Mouse (Mus musculus) CH12.LX (cell line): ENCODE measurements around the gene Nob1. TPM values are rescaled to one million over a fixed set of nuclear protein-coding genes. Genes with fewer than 3 reads are reported as not detected.

Experiments
- DNase-seq: peaks from one replicate; pipeline ENCODE4 v3.0.0-alpha.2; 2013; ENCODE audit errors: extremely low read depth
- H3K27ac ChIP-seq: 2 replicates; pipeline ENCODE4 v1.5.1; 2012; ENCODE audit warnings: low read depth, mild to moderate bottlenecking, control low read depth, moderate library complexity; ENCODE audit not compliant: insufficient read depth
- H3K27me3 ChIP-seq: replicated peaks from 2 replicates; pipeline ENCODE3; 2012; ENCODE audit warnings: inconsistent platforms
- H3K36me3 ChIP-seq, 2 experiments: replicated peaks in 1 of 2; 2 replicates each; pipeline versions ENCODE3 to v1.6.1; 2012; ENCODE audit warnings: inconsistent platforms in 1 of 2, low read length in 1 of 2, mild to moderate bottlenecking in 1 of 2, mixed read lengths in 1 of 2, moderate library complexity in 1 of 2; ENCODE audit not compliant: control insufficient read depth in 1 of 2, insufficient read depth in 1 of 2
- H3K4me1 ChIP-seq, 2 experiments: 2 replicates each; pipeline ENCODE4 v1.6.1; 2012; ENCODE audit warnings: inconsistent platforms in 1 of 2, moderate library complexity in 1 of 2; ENCODE audit not compliant: insufficient read depth in 2 of 2, control insufficient read depth in 1 of 2
- H3K4me2 ChIP-seq: 2 replicates; pipeline ENCODE4 v1.6.1; 2012; ENCODE audit warnings: low read depth, mild to moderate bottlenecking, control low read depth; ENCODE audit not compliant: poor library complexity, insufficient read depth, severe bottlenecking
- H3K4me3 ChIP-seq, 3 experiments: fragments of 150-350 bp in 1 of 3; sonication (generic) in 1 of 3; replicated peaks in 1 of 3; 2 replicates each; pipeline versions ENCODE3 to v1.5.1; 2011 to 2012; ENCODE audit warnings: low read depth in 2 of 3, low read length in 2 of 3, mild to moderate bottlenecking in 2 of 3, moderate library complexity in 2 of 3, control low read depth in 1 of 3, improper control_type of control experiment in 1 of 3, inconsistent platforms in 1 of 3, mixed read lengths in 1 of 3; ENCODE audit not compliant: poor library complexity in 1 of 3
- H3K79me2 ChIP-seq: replicated peaks from 2 replicates; pipeline ENCODE4 v1.6.1; 2012; ENCODE audit warnings: mild to moderate bottlenecking, moderate library complexity; ENCODE audit not compliant: control insufficient read depth, poor library complexity, insufficient read depth, severe bottlenecking; ENCODE audit errors: extremely low read depth
- H3K9ac ChIP-seq: 2 replicates; pipeline ENCODE4 v1.6.1; 2012; ENCODE audit warnings: low read depth, mild to moderate bottlenecking, control low read depth, moderate library complexity; ENCODE audit not compliant: insufficient read depth
- H3K9me3 ChIP-seq: replicated peaks from 2 replicates; pipeline ENCODE3; 2012; ENCODE audit warnings: low read length, inconsistent platforms, mixed read lengths
- CTCF ChIP-seq, 2 experiments: IDR thresholded peaks in 1 of 2; conservative IDR thresholded peaks in 1 of 2; 2 replicates each; pipeline ENCODE4 v1.5.1; 2011 to 2012; ENCODE audit warnings: low read depth in 2 of 2, low read length in 2 of 2, improper control_type of control experiment in 1 of 2, inconsistent platforms in 1 of 2, mild to moderate bottlenecking in 1 of 2, moderate library complexity in 1 of 2
- E2F4 ChIP-seq: IDR thresholded peaks from 2 replicates; pipeline ENCODE4 v1.6.1; 2011; ENCODE audit warnings: low read depth, low read length, improper control_type of control experiment; ENCODE audit not compliant: insufficient replicate concordance
- EP300 ChIP-seq: IDR thresholded peaks from 2 replicates; pipeline ENCODE4 v1.6.1; 2011; ENCODE audit warnings: low read length, improper control_type of control experiment
- ETS1 ChIP-seq: conservative IDR thresholded peaks from 2 replicates; pipeline ENCODE4 v1.6.1; 2012; ENCODE audit warnings: low read depth, mild to moderate bottlenecking, inconsistent platforms, low read length, improper control_type of control experiment, moderate library complexity
- HCFC1 ChIP-seq: IDR thresholded peaks from 2 replicates; pipeline ENCODE4 v1.6.1; 2012; ENCODE audit warnings: low read depth, mild to moderate bottlenecking, inconsistent platforms, low read length, improper control_type of control experiment
- IRF4 ChIP-seq: IDR thresholded peaks from 2 replicates; pipeline ENCODE4 v1.6.1; 2014; ENCODE audit warnings: low read depth, mild to moderate bottlenecking, inconsistent platforms, low read length, improper control_type of control experiment
- KAT2A ChIP-seq: IDR thresholded peaks from 2 replicates; pipeline ENCODE4 v1.6.1; 2012; ENCODE audit warnings: low read length, improper control_type of control experiment, inconsistent platforms; ENCODE audit not compliant: insufficient replicate concordance
- MAFK ChIP-seq: IDR thresholded peaks from 2 replicates; pipeline ENCODE4 v1.6.1; 2011; ENCODE audit warnings: low read length, improper control_type of control experiment; ENCODE audit not compliant: insufficient replicate concordance
- MAX ChIP-seq: IDR thresholded peaks from 2 replicates; pipeline ENCODE4 v1.6.1; 2011; ENCODE audit warnings: low read length, improper control_type of control experiment
- MAZ ChIP-seq: IDR thresholded peaks from 2 replicates; pipeline ENCODE4 v1.6.1; 2012; ENCODE audit warnings: low read depth, mild to moderate bottlenecking, inconsistent platforms, low read length, improper control_type of control experiment, moderate library complexity
- MEF2A ChIP-seq: IDR thresholded peaks from 2 replicates; pipeline ENCODE4 v1.6.1; 2014; ENCODE audit warnings: low read depth, mild to moderate bottlenecking, inconsistent platforms, low read length, improper control_type of control experiment, borderline replicate concordance
- MXI1 ChIP-seq: IDR thresholded peaks from 2 replicates; pipeline ENCODE4 v1.6.1; 2011; ENCODE audit warnings: mild to moderate bottlenecking, low read depth, low read length, improper control_type of control experiment
- MYC ChIP-seq: IDR thresholded peaks from 2 replicates; pipeline ENCODE4 v1.6.1; 2011; ENCODE audit warnings: low read depth, mild to moderate bottlenecking, improper control_type of control experiment, low read length
- NELFE ChIP-seq: IDR thresholded peaks from 2 replicates; pipeline ENCODE4 v1.6.1; 2011; ENCODE audit warnings: low read depth, low read length, improper control_type of control experiment
- NRF1 ChIP-seq: IDR thresholded peaks from 2 replicates; pipeline ENCODE4 v1.6.1; 2014; ENCODE audit warnings: low read depth, mild to moderate bottlenecking, inconsistent platforms, low read length, improper control_type of control experiment, moderate library complexity
- PAX5 ChIP-seq: IDR thresholded peaks from 2 replicates; pipeline ENCODE4 v1.6.1; 2012; ENCODE audit warnings: low read length, inconsistent platforms, mixed read lengths
- RAD21 ChIP-seq: IDR thresholded peaks from 2 replicates; pipeline ENCODE4 v1.6.1; 2011; ENCODE audit warnings: low read depth, mild to moderate bottlenecking, low read length, improper control_type of control experiment, moderate library complexity
- TCF12 ChIP-seq: IDR thresholded peaks from 2 replicates; pipeline ENCODE4 v1.6.1; 2014; ENCODE audit warnings: low read depth, mild to moderate bottlenecking, inconsistent platforms, low read length, improper control_type of control experiment
- UBTF ChIP-seq: IDR thresholded peaks from 2 replicates; pipeline ENCODE4 v1.6.1; 2012; ENCODE audit warnings: low read depth, mild to moderate bottlenecking, inconsistent platforms, low read length, improper control_type of control experiment, moderate library complexity
- USF2 ChIP-seq: conservative IDR thresholded peaks from 2 replicates; pipeline ENCODE4 v1.6.1; 2011; ENCODE audit warnings: low read depth, low read length, improper control_type of control experiment
- ZC3H11A ChIP-seq: IDR thresholded peaks from 2 replicates; pipeline ENCODE4 v1.6.1; 2012; ENCODE audit warnings: low read depth, mild to moderate bottlenecking, inconsistent platforms, low read length, improper control_type of control experiment
- dilution Hi-C: fragments of 300-500 bp; cut with MboI; formaldehyde crosslinking; loops from 2 replicates; pipeline ENCODE4 v1.14.3; 2020; ENCODE audit warnings: low sequenced_read_pairs; ENCODE audit not compliant: extremely low pct_unique_long_range_greater_than_20kb, extremely low pct_ligation_motif_present
- in situ Hi-C: fragments of 300-500 bp; cut with MboI; formaldehyde crosslinking; loops from 3 replicates; pipeline ENCODE4 v1.14.3; 2019; ENCODE audit warnings: low sequenced_read_pairs, low pct_ligation_motif_present, low pct_unique_long_range_greater_than_20kb, mixed read lengths
- polyA plus RNA-seq: library from polyadenylated mRNA; unstranded; fragments of >175 nt; gene quantifications from 2 replicates; pipeline ENCODE4 v1.2.1, GENCODE M21; 2012; ENCODE audit warnings: low read depth; ENCODE audit not compliant: insufficient read length
- total RNA-seq, 2 experiments: library from RNA; depleted of rRNA; stranded (reverse); fragments of 300-350 nt in 1 of 2; fragments of >200 nt in 1 of 2; gene quantifications; 2 replicates each; pipeline ENCODE4 v1.2.3; 2012 to 2014

Nob1 gene
- total and polyA plus RNA-seq, 3 experiments: 21.4 to 109 (median 73.1) TPM

DNA sequence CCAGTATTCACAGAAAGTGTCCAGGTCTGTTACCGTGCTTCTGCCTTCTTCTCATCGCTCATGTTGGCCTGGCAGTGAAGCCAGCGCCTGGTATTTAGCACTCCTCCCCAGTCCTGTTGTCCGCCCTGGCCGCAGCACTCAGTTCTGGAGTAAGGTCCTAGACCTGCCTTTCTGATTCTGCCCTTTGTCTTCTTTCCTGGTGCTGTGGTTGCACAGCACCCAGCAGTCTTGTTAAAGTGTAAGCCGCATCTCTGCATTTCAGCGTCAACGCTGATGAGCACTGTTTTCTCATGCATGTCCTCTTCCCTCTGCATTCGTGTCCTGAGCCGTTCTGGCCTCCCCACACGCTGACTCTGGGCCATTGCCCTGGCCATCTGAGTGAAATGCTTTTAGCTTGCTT is 28.5 kb upstream of the Nob1 start:
- Histone ChIP-seq H3K4me1 (peaks cover 0 to 14% of the 10 kb centered on the region in 2 experiments; a peak in 1 of 4 replicates), H3K9ac (no peak overlapping the region), H3K9me3 (no peaks in the 10 kb centered on the region), H3K27me3 (no peaks in the 10 kb centered on the region), H3K4me2 (no peak overlapping the region), H3K79me2 (no peaks in the 10 kb centered on the region), H3K27ac (no peak overlapping the region), H3K4me3 (no peak overlapping the region), H3K36me3 (peaks cover 18 to 56% of the 10 kb centered on the region in 2 experiments)
- dilution Hi-C loops (no loop called here), in situ Hi-C loops (no loop called here)
- TF ChIP-seq MEF2A (no peak), EP300 (no peak), IRF4 (no peak), ETS1 (no peak), PAX5 (no peak), CTCF (conservative IDR thresholded peaks at IDR 0.05 in 1 of 2, IDR thresholded peaks at IDR 0.05 in 1 of 2; ENCODE audit: low read depth in 2 of 2, low read length in 2 of 2) (no peak), USF2 (no peak), E2F4 (no peak), MAX (no peak)
- DNase-seq: no peak

DNA sequence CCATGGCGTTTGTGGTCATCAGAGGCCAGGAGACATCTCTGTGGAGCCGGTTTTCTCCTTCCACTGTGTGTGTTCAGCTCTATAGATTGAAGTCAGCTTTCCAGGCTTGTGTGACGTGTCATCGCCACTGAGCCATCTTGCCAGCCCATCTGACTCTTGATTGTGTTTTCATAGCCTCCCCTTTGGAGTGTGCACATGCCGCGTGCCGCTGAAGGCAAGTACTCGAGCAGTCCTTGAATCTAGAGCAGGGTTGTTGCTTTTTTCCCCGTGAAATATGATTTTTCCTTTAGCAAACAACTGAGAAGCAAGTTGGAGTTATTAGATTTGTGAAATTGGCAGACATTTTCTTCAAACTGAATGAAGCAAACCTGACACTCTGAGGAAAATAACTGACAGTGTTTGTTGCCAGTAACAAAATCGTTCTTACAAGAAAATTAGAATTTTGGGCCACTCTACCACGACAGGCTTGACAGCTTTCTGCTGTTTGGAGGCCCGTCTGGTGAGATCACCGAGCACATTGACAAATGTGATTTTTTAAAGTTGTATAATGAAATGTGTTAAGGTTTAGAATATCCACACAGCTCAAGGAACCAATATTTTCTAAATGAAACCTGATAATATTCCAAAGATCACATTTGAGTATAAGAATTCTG is 26.7 kb upstream of the Nob1 start:
- no peaks in the 10 kb centered on the region for H3K79me2 ChIP-seq
- no peak for DNase-seq
- no peak overlapping the region for H3K9ac ChIP-seq
- H3K36me3 ChIP-seq: peaks cover 11 to 44% of the 10 kb centered on the region in 2 experiments
- no peak overlapping the region for H3K27ac ChIP-seq
- H3K9me3 ChIP-seq: no peaks in the 10 kb centered on the region
- H3K27me3 ChIP-seq: no peaks in the 10 kb centered on the region
- no peak overlapping the region for H3K4me3 ChIP-seq
- TF ChIP-seq IRF4 (no peak), MAX (no peak), TCF12 (no peak), UBTF (no peak), MEF2A (no peak), KAT2A (no peak), MAFK (no peak), RAD21 (no peak), MYC (no peak), HCFC1 (no peak), MAZ (no peak), MXI1 (no peak), NRF1 (no peak), ZC3H11A (no peak), NELFE (no peak)
- peaks cover 0 to 14% of the 10 kb centered on the region in 2 experiments; a peak in 1 of 4 replicates for H3K4me1 ChIP-seq
- in situ Hi-C loops (no loop called here), dilution Hi-C loops (no loop called here)
- no peak overlapping the region for H3K4me2 ChIP-seq
